Mouse (Mus musculus) lung, postnatal 0 days (tissue): ENCODE data around the gene Suclg2.

ENCODE experiments used
- CTCF ChIP-seq: IDR thresholded peaks from 2 replicates; pipeline ENCODE4 v1.5.1; 2016; ENCODE audit warnings: antibody characterized with exemption, mild to moderate bottlenecking
- EP300 ChIP-seq: IDR thresholded peaks from 2 replicates; pipeline ENCODE4 v1.6.1; 2016; ENCODE audit warnings: antibody characterized with exemption, mild to moderate bottlenecking, control low read depth

GRCm38 (mm10) chr6:95650082-95650722 lies 68.4 kb downstream of the Suclg2 start:
- TF ChIP-seq CTCF, result no peak
- no peak for TF ChIP-seq EP300
